Mouse (Mus musculus) embryonic fibroblast, embryonic 13.5 days (primary cell): ENCODE data around the gene Adssl1.
A peak's percentile ranks its signal among the peaks of the same experiment; 100 is the strongest.

Experiments used
- CTCF ChIP-seq: IDR thresholded peaks from 2 replicates; pipeline ENCODE4 v1.5.1; 2011; ENCODE audit warnings: mild to moderate bottlenecking, control low read depth, low read length, moderate library complexity, borderline replicate concordance; ENCODE audit not compliant: insufficient read depth
- POLR2A ChIP-seq: IDR thresholded peaks from 2 replicates; pipeline ENCODE4 v1.6.1; 2011; ENCODE audit warnings: low read depth, mild to moderate bottlenecking, control low read depth, low read length, moderate library complexity

GRCm38 (mm10) chr12:112576749-112577148 is 43.1 kb upstream of the Adssl1 start:
- TF ChIP-seq CTCF: no peak
- TF ChIP-seq POLR2A: peak; percentile 48
